Mouse (Mus musculus): Measurements from ENCODE around the gene Fam131a.
A peak's percentile ranks its signal among the peaks of the same experiment; 100 is the strongest.

The Fam131a gene

DNA sequence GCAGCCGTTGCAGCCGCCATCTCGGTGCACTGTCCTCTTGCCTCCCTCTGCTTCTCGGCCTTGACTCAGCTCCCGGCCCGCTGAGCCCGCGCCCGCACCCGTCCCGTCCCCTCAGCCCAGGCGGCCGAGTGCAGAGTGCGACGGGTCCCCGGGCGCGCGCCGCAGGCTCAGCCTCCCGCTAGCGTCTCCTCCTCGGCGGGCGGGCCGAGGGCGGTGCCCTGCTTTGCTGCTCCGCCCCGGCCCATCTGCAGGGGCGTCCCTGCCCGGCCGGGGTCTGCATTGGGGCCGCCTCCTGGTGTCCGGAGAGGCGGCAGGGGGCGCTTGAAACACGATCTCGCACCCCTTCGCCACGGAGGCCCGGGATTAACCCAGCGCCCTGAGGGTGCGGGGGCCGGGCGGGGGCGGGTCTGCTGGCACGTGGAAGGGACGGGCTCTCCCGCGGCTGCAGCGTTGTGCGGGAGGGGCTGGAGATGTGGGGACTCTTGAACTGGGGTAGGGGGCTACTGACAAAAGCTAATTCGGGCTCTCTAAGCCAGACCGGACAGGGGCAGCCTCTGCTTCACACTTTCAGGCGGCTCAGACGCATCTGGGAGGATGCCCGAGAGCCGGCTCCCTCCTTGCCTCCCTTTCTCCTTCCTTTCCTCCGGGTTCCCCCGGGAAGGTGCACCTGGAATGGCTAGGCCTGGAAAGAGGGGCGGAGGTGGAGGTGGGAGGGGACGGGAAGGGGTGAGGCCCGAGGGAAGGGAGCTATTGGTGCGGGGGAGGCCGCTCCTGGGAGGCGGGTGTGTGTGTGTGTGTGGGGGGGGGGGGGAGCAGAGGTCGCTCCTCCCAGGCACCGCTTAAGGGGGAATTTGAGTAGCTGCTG, 23.2 kb downstream of the Fam131a start:
- DNase-seq (ENCODE audit: low read depth, low spot score) = peak; percentile 55

- DNase-seq (ENCODE audit: low read depth, low spot score) = no peak
Measured at GRCm38 (mm10) chr16:20716841-20717180, 23.8 kb downstream of the Fam131a start.

- peak; percentile 83 for DNase-seq (ENCODE audit: low read depth, low spot score)
Measured at GRCm38 (mm10) chr16:20717181-20717977, 24.3 kb downstream of the Fam131a start, which contains the start of the genes Polr2h and Clcn2. TSS of gene Polr2h (plus strand) at chr16:20717665. TSS of gene Clcn2 (minus strand) at chr16:20717746.

DNA sequence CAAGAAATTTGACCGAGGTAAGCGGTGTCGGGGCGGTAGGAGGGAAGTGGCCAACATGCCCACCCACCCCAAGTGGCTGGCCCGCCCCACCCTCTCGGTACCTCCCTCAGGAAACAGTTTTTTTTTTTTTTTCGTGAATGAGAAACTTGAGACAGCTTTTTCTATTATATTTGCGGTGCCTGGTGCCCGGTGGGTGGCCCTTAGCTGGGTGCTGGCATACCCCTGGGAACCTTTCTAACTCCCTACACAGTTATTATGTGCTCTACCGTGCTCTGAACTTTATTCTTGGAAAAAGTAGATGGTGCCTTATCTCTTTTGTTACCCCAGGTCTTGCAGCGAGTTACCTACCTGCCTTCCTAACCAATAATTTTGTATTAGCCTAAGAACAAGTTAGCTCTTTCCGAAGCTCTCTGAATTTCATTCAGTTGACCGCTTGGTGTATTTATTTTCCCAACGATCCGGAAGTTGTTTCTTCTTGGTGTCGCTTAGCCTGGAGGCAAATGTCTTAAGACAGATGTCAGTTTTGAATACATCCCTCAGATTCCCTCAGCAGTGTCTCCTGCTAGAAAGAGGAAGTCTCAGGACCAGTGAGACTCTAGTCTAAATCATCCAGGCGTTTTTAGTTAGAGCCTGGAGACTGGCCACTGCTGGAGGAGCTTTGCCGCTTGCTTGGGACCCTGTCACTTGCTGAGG, 25.1 kb downstream of the Fam131a start:
- no peak for DNase-seq (ENCODE audit: low read depth, low spot score)

GRCm38 (mm10) chr16:20721808-20722207, 28.8 kb downstream of the Fam131a start:
- no peak for DNase-seq (ENCODE audit: low read depth, low spot score)

- DNase-seq (ENCODE audit: low read depth, low spot score) = no peak
Measured at GRCm38 (mm10) chr16:20722736-20723135, 29.7 kb downstream of the Fam131a start.

- DNase-seq (ENCODE audit: low read depth, low spot score) = no peak
Measured at GRCm38 (mm10) chr16:20723247-20723646, 30.2 kb downstream of the Fam131a start.

DNA sequence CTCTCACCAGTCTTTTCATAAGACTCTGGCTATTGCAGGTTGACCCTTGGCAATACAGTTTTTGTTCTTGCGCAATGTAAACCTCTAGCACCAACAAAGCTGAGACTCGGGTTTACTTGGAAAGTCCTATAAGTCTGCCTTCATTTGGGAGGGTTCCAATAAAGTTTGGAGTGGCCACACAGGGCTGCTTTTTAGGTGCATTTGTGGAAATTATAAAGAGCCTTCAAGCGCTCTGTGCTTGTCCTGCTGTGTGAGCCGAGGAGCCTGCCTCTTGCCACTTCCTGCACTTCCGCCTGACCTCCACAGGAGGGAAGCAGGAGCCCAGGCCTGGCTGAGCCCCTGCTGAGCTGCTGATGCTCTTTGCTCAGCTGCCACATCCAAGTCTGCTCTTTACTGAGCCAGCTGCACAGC, 31.3 kb downstream of the Fam131a start:
- no peak for DNase-seq (ENCODE audit: low read depth, low spot score)

- DNase-seq (ENCODE audit: low read depth, low spot score) = no peak
Measured at GRCm38 (mm10) chr16:20725321-20725720, 32.3 kb downstream of the Fam131a start.

DNA sequence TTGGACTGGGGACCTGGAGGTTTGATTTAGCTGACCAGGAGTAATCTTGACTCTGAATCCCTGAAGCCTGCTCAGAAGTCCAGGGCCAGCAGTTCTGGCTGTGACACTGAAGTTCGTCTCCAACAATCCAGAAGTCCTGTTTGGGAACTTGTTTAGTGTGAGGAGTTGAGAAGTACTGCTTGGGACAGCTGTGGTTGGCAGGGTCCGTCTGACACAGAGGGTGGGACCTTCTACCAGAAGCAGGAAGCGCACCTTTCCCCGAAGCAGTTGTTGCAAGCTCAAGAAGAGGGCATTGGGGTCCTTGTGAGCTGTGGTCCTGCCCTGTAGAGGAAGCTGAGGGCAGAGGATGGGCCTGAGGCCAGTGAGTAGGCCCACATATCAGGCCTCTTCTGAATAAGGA, 32.7 kb downstream of the Fam131a start:
- DNase-seq (ENCODE audit: low read depth, low spot score) = no peak

GRCm38 (mm10) chr16:20726384-20726783, 33.3 kb downstream of the Fam131a start:
- no peak for DNase-seq (ENCODE audit: low read depth, low spot score)

DNA sequence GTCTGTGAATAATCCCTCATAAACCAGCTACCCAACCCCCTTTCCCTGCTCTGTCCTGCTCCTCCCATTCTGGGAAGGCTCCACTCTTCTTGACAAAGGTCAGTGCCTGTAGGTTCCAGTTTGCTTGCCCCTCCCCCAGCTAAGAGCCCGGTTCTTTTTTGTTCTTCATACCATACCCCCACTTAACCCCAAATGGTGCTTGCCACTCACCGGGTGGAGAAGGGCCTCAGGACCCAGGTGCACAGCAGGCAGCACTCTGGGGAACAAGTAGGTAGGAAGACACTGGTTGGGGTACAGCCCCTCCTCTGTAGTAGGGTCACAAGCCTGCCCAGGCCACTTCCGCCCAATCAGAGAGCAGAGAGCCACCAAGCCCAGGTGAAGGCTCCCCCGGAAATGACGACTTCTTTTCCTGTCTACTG, 37.3 kb downstream of the Fam131a start:
- DNase-seq (ENCODE audit: low read depth, low spot score) = no peak

- DNase-seq (ENCODE audit: low read depth, low spot score) = no peak
Measured at GRCm38 (mm10) chr16:20731688-20732087, 38.6 kb downstream of the Fam131a start.

DNA sequence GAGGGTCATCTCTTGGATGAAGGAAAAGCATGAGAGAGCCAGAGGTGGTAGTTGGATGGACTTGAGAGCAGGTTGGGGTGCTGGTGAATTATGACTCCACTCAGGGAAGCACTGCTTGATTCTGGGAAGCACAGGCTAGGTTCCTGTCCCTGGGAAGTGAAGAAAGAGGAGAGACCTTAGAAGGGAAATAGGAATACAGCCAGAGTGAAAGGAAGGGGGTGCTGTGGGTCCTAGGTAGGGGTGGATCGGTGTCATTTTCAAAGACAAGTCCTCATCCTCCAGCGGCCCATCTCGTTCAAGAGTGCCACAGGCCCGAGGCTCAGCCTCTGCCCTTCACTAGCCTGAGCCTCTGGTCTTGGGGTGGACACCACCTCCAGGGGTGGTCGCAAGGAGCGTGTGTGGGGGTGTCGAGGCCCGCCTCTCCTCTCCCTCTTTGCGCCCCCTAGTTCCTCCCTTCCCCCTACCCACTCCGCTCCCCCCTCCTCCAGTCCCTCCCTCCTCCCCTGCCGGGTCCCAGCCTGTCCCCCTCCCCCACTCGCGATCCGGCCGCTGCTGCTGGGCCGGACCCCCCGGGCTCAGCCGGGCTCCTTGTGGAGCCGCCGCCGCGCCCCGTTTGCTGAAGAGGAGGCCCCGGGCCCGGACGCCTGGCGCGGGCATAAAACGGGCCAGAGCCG, 39.3 kb downstream of the Fam131a start:
- DNase-seq (ENCODE audit: low read depth, low spot score) = no peak

GRCm38 (mm10) chr16:20732925-20733730, 40.1 kb downstream of the Fam131a start, which contains the start of gene Chrd:
TSS of gene Chrd (plus strand) at chr16:20733127.
- no peak for DNase-seq (ENCODE audit: low read depth, low spot score)

- DNase-seq (ENCODE audit: low read depth, low spot score) = no peak
Measured at GRCm38 (mm10) chr16:20733731-20734730, 41.0 kb downstream of the Fam131a start, which contains the start of gene Thpo. TSS of gene Thpo (minus strand) at chr16:20734511.

GRCm38 (mm10) chr16:20735651-20736050, 42.6 kb downstream of the Fam131a start:
- no peak for DNase-seq (ENCODE audit: low read depth, low spot score)

DNA sequence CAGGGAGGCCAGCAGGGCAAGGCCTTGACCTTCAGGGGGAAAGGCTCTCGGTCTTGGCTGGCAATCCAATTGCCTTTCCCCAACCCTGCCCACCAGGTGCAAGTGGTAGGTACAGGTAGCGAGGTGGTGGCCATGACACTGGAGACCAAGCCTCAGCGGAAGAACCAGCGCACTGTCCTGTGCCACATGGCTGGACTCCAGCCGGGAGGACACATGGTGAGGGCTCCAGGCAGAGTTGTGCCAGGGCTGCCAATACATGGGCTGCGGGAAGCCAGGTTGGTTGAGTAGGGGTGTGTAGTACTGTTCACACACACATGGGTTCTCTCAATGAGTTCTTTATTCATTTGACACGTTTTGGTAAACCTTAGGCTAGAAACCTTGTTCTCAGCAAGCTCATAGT, 43.1 kb downstream of the Fam131a start:
- DNase-seq (ENCODE audit: low read depth, low spot score) = no peak

DNA sequence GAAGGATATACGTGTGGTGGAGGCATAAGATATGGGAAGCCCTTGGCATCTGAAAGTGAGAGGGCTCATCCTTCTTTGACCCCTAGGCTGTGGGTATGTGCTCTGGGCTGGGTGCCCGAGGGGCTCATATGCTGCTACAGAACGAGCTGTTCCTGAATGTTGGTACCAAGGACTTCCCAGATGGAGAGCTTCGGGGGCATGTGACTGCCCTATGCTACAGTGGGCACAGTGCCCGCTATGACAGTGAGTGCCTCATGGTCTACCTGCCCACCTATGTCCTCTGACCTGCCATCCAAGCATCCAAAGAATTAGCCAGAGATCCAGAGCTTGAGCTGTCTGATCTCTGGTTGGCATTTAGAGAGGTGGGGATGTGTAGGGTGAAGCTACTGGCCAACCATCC, 43.8 kb downstream of the Fam131a start:
- no peak for DNase-seq (ENCODE audit: low read depth, low spot score)

Data from retina, postnatal 7 days (tissue).